Mouse (Mus musculus): ENCODE measurements around the gene Gm21731.
"Not testable (repeated sequence)": the region's sequence is repeated elsewhere in the genome, so short reads cannot be mapped to it uniquely, and the experiment has no call there.

GRCm38 (mm10) chr13:120262870-120263269 is 24.0 kb downstream of the Gm21731 start, which contains the start of gene AF067061:
- TF ChIP-seq POLR2A (IDR thresholded peaks at IDR 0.05; ENCODE audit: insufficient read depth, low read length); CTCF (IDR thresholded peaks at IDR 0.05; ENCODE audit: low read depth, low read length); EP300 (IDR thresholded peaks at IDR 0.05; ENCODE audit: insufficient read depth, low read depth, low read length): not testable (repeated sequence)
